Mouse (Mus musculus) liver, embryonic 14.5 days (tissue): ENCODE measurements around the gene Mta2.

Experiments
- CTCF ChIP-seq: IDR thresholded peaks from 2 replicates; pipeline ENCODE4 v1.5.1; 2016; ENCODE audit warnings: antibody characterized with exemption, low read depth, control low read depth
- EP300 ChIP-seq: IDR thresholded peaks from 2 replicates; pipeline ENCODE4 v1.6.1; 2016; ENCODE audit warnings: antibody characterized with exemption, low read depth

DNA sequence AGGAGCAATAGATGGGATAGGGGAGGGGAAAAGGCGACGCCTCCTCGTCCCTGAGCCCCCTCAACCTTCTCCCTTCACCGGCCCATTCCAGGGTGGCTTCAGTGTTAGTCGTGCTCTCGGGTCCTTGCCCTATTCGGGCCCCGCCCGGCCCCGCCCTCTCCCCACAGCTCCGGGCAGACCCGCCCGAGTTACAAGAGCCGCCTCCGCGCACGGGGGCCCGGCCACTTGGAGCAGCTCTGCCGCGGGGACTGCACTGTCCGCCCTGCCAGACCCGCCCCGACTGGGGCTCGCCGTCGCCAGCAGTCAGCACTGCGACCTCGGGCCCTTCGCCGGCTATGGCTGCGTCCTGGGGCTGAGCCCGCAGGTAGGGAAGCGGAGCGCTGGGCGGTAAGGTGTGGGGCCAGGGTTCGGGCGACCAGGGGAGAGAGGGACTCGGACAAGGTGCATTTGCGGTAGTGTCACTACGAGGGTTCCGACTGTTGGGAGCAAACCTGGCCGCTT, 47.4 kb downstream of the Mta2 start, which contains the start of gene Ahnak:
- TF ChIP-seq CTCF (no peak), EP300 (no peak)
